Mouse (Mus musculus) neural tube, embryonic 14.5 days (tissue): ENCODE measurements around the gene S100a2. TPM values are rescaled to one million over a fixed set of nuclear protein-coding genes. Genes with fewer than 3 reads are reported as not detected.

Experiments used
- ATAC-seq: fragments of 200-750 bp; cut with Nextera tagmentation; 2 replicates; pipeline ENCODE4 v1.8.0; 2017; ENCODE audit warnings: low read depth, mild to moderate bottlenecking, moderate TSS enrichment, moderate library complexity
- H3K27ac ChIP-seq: fragments of 300-500 bp; sonication (generic); 2 replicates; pipeline ENCODE4 v1.5.1; 2014; ENCODE audit warnings: low read depth, mild to moderate bottlenecking, control low read depth, low read length, moderate library complexity, mixed read lengths
- H3K27me3 ChIP-seq: fragments of 300-500 bp; sonication (generic); 2 replicates; pipeline ENCODE4 v1.6.1; 2014; ENCODE audit warnings: low read length; ENCODE audit not compliant: control insufficient read depth, insufficient read depth
- H3K36me3 ChIP-seq: fragments of 300-500 bp; sonication (generic); 2 replicates; pipeline ENCODE4 v1.6.1; 2014; ENCODE audit warnings: low read length, mixed read lengths; ENCODE audit not compliant: control insufficient read depth, insufficient read depth
- H3K4me1 ChIP-seq: fragments of 300-500 bp; sonication (generic); 2 replicates; pipeline ENCODE4 v1.6.1; 2014; ENCODE audit warnings: low read length; ENCODE audit not compliant: control insufficient read depth, insufficient read depth
- H3K4me2 ChIP-seq: fragments of 300-500 bp; sonication (generic); 2 replicates; pipeline ENCODE4 v1.6.1; 2014; ENCODE audit warnings: mild to moderate bottlenecking, low read depth, low read length, control low read depth
- H3K4me3 ChIP-seq: fragments of 300-500 bp; sonication (generic); 2 replicates; pipeline ENCODE4 v1.5.1; 2014; ENCODE audit warnings: low read depth, low read length, control low read depth, mixed read lengths
- H3K9ac ChIP-seq: fragments of 300-500 bp; sonication (generic); replicated peaks from 2 replicates; pipeline ENCODE4 v1.6.1; 2014; ENCODE audit warnings: low read depth, mild to moderate bottlenecking, control low read depth, low read length, mixed read lengths
- H3K9me3 ChIP-seq: fragments of 300-500 bp; sonication (generic); 2 replicates; pipeline ENCODE4 v1.6.1; 2016; ENCODE audit warnings: low read length; ENCODE audit not compliant: control insufficient read depth
- WGBS: fragments of 180-500 bp; shearing (Covaris S2); extraction: QIAGEN DNeasy Blood & Tissue Kit; methylation state at CpG from one replicate; pipeline ENCODE4 v1.1.7; 2014; 5-methylcytosine and 5-hydroxymethylcytosine counted together
- polyA plus RNA-seq: library from polyadenylated mRNA; unstranded; fragments of >200 nt; fragmentation: Nextera tagmentation; extraction: Ambion mirVana; gene quantifications from 2 replicates; pipeline ENCODE4 v1.2.1, GENCODE M21; 2014

S100a2 gene
- polyA plus RNA-seq, result not detected in 2 replicates

DNA sequence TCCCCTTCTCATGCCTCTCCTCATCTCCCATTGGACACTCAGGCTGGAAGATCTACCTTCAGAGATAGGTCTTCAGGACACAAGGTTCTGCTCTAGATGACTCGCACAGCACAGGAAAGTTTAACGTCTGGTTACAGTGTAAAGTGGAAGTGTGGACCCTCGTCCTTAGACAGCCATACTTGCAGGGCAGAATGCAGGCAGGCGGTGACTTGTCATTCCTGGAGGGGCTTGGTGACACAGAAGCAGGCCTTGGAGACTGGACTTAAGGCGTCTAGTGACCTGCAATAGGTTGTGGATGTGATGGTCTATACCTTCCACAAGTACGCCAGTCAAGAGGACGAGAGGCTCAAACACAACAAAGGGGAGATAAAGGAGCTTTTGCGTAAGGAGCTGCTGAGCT lies at the start of gene S100a2:
TSS of gene S100a2 (plus strand) at position 301 of the 400 bp plus-strand sequence.
- H3K4me1 ChIP-seq, result no peaks in the 10 kb centered on the region
- WGBS, result 89% methylated on average over 8 of the region's 8 CpGs

DNA sequence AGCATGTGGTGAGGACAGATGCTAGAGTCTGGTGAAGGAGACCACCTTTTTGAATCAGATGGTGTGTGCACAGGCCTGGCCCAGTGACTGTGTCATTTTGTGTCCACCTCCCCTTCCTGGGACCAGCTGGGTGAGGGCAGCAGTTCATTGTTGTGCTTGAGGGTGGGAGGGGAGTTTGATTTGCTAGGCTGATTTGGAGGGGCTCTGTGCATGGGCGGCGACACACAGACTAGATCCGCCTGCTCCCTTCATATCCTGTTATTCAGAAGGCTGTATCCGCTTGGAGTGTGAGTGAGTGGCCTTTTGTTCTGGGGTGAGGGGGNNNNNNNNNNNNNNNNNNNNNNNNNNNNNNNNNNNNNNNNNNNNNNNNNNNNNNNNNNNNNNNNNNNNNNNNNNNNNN lies 49.1 kb upstream of the S100a2 start:
- H3K9ac ChIP-seq, result no peak overlapping the region
- ATAC-seq, result no peak
- no peak overlapping the region for H3K27ac ChIP-seq
- H3K9me3 ChIP-seq, result no peaks in the 10 kb centered on the region
- no peaks in the 10 kb centered on the region for H3K36me3 ChIP-seq
- 42% methylated on average over 4 of the region's 4 CpGs for WGBS
- H3K4me1 ChIP-seq, result no peaks in the 10 kb centered on the region
- H3K4me3 ChIP-seq, result no peak overlapping the region
- H3K4me2 ChIP-seq, result no peak overlapping the region
- no peaks in the 10 kb centered on the region for H3K27me3 ChIP-seq

More for the DNA sequence above, at the start of gene S100a2:
- Histone ChIP-seq H3K9me3 (no peaks in the 10 kb centered on the region), H3K27ac (no peak within 1 kb of the TSS), H3K4me3 (no peak within 1 kb of the TSS), H3K36me3 (no peaks in the 10 kb centered on the region), H3K9ac (no peak within 1 kb of the TSS), H3K4me2 (no peak within 1 kb of the TSS), H3K27me3 (no peaks in the 10 kb centered on the region)
- ATAC-seq, result no peak

DNA sequence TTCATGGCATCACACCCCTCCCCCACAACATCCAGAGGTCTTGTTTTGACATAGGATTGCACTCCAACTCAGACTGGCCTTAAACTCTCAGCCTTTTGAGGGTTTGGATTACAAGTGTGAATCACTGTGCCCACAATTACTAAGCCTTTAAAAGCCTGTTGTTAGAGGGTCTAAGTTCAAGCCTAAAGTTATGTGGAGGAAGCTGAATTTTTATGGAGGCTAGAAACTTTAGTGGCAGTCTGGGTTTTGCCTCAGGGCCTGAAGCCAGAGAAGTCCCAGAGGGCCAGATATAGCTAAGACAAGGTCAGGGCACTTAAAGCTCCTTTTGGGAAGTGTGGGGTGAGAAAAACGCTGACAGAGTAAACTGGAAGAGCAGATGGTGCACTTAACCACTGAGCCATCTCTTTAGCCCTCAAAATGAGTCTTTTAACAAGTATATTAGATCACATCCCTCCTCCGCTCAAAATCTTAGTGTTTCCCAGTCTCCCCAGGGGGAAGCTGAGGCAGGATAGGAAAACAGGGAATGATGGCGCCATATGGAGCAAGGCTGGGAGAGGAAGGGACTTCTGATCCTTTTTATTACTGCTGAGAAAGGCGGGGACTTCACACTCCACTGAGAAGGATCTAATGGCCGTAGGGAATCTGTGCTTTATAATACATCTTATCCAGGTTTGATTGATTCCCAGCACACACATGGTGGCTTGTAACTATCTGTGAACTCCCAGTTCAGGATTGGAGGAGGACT lies 40.2 kb upstream of the S100a2 start:
- Histone ChIP-seq H3K9ac (no peak overlapping the region), H3K9me3 (no peaks in the 10 kb centered on the region), H3K4me1 (no peaks in the 10 kb centered on the region), H3K36me3 (no peaks in the 10 kb centered on the region), H3K4me2 (no peak overlapping the region), H3K4me3 (no peak overlapping the region), H3K27me3 (no peaks in the 10 kb centered on the region), H3K27ac (no peak overlapping the region)
- 54% methylated on average over 5 of the region's 5 CpGs for WGBS
- ATAC-seq, result no peak

DNA sequence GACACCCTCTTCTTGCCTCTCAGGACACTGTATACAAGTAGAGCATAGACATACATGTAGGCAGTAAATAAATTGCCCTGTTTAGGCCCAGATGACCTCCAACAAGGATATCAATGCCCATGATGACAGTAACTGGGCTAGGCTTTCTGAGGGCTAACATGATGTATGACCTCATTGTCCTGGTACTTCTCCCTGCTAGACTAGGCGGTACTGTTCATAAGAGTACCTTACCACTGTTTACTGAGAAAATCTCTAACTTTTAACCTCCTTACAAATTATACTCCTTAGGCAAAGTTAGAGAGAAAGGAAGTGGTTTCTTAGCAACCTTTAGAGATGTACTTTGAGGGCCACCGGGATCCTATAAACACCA lies 39.6 kb upstream of the S100a2 start:
- Histone ChIP-seq H3K9me3 (no peaks in the 10 kb centered on the region), H3K36me3 (no peaks in the 10 kb centered on the region), H3K27ac (no peak overlapping the region), H3K9ac (no peak overlapping the region), H3K4me1 (no peaks in the 10 kb centered on the region), H3K27me3 (no peaks in the 10 kb centered on the region), H3K4me3 (no peak overlapping the region), H3K4me2 (no peak overlapping the region)
- 87% methylated on average over 2 of the region's 2 CpGs for WGBS
- ATAC-seq, result no peak

DNA sequence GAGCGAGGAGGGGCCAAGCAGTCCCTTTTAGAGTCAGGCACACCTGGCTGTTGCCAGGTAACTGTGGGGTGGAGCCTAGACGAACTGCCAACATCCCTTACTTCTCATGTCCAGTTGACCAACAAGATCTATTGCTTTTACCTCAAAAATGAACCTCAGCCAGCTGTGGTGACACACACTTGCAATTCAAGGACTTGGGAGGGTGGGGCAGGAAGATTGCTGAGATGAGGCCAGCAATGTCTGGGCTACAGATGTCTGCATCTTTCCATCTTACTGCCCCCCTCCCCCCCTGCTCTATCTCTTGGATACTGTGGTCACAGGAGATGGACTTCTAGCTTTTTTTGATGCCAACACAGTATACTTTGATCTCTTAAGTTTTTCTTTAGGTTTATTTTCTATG lies 37.8 kb upstream of the S100a2 start:
- Histone ChIP-seq H3K36me3 (no peaks in the 10 kb centered on the region), H3K4me2 (no peak overlapping the region), H3K9ac (no peak overlapping the region), H3K4me3 (no peak overlapping the region), H3K27ac (no peak overlapping the region), H3K9me3 (no peaks in the 10 kb centered on the region), H3K27me3 (no peaks in the 10 kb centered on the region), H3K4me1 (no peaks in the 10 kb centered on the region)
- ATAC-seq, result no peak
- WGBS, result 91% methylated on average over 2 of the region's 2 CpGs

DNA sequence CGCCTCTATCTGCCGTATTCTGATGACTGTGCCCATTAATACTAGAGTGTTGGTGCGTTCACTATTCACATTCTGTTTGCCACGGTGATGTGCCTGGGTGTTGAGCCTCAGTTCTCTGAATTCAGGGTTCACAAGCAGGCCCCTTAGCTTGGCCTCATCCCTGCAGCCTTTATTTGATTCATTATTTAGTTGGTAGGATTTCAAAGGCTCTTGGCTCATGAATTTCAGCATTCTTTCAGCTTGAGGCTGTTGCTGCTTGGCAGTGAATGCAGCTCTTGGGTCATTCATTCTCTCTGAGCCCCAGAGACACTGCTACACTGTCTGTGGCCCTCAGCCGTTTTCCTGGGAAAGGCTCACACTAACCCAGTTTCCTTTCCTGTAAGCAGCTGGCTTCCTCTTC lies 34.1 kb upstream of the S100a2 start:
- no peak overlapping the region for H3K27ac ChIP-seq
- 35% methylated on average over 5 of the region's 5 CpGs for WGBS
- H3K36me3 ChIP-seq, result no peaks in the 10 kb centered on the region
- no peaks in the 10 kb centered on the region for H3K27me3 ChIP-seq
- no peak overlapping the region for H3K4me3 ChIP-seq
- H3K4me1 ChIP-seq, result no peaks in the 10 kb centered on the region
- H3K9ac ChIP-seq, result no peak overlapping the region
- no peak overlapping the region for H3K4me2 ChIP-seq
- peak; percentile 90 for ATAC-seq
- no peaks in the 10 kb centered on the region for H3K9me3 ChIP-seq

DNA sequence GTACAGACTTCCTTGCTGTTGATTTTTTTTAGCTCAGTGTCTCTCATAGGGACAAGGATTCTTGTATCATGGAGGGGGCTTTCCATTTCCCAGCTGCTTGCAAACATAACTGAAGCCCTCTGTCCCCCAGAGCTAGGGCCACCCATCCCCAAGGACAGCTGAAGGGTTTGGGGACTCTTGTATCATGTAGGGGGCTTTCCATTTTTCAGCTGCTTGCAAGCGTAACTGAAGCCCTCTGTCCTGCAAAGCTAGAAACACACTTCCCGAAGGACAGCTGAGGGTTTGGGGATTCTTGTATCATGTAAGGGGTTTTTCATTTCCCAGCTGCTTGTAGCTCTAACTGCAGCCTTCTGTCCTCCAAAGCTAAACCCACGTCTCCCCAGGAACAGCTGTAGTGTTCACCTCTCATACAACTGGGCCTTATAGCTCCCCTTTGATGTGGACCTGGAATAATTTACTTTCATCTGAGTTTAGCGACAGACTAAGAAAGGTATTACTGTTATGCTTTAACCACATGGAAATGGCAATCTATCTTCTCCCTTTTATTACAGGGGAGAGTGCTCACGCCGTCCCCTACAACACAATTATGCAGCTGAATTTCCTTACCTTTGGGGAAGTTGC lies 29.9 kb upstream of the S100a2 start, which contains the start of gene S100a3:
TSS of gene S100a3 (plus strand) at position 571 of the 621 bp plus-strand sequence.
- Histone ChIP-seq H3K27me3 (no peaks in the 10 kb centered on the region), H3K4me3 (no peak within 1 kb of the TSS), H3K9me3 (no peaks in the 10 kb centered on the region), H3K9ac (no peak within 1 kb of the TSS), H3K4me2 (no peak within 1 kb of the TSS), H3K4me1 (no peaks in the 10 kb centered on the region), H3K27ac (no peak within 1 kb of the TSS), H3K36me3 (no peaks in the 10 kb centered on the region)
- 83% methylated on average over 6 of the region's 6 CpGs for WGBS
- ATAC-seq, result no peak

DNA sequence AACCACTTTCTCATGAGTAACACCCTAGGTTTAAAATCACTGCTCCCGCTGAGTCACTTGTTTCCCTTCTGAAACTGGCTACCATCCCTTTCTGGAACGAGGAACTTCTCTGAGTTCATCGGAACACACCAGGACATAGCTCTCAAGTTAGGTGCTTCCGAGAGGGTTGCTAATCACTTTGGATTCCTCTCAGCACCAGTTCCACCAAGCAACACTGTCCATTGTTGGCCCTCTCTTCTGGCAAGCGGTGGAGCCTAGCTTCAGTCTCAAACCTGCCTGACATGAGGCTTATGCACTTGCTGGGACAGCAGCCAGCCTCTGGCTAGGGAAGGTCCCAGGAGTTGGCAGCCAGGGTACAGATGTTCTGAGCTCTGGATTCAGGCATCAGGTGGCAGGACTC lies 15.4 kb upstream of the S100a2 start:
- ATAC-seq, result no peak
- no peak overlapping the region for H3K4me3 ChIP-seq
- H3K36me3 ChIP-seq, result no peaks in the 10 kb centered on the region
- no peak overlapping the region for H3K27ac ChIP-seq
- H3K4me1 ChIP-seq, result no peaks in the 10 kb centered on the region
- WGBS, result 89% methylated on average over 5 of the region's 5 CpGs
- no peaks in the 10 kb centered on the region for H3K27me3 ChIP-seq
- H3K9ac ChIP-seq, result no peak overlapping the region
- H3K9me3 ChIP-seq, result no peaks in the 10 kb centered on the region
- H3K4me2 ChIP-seq, result no peak overlapping the region

DNA sequence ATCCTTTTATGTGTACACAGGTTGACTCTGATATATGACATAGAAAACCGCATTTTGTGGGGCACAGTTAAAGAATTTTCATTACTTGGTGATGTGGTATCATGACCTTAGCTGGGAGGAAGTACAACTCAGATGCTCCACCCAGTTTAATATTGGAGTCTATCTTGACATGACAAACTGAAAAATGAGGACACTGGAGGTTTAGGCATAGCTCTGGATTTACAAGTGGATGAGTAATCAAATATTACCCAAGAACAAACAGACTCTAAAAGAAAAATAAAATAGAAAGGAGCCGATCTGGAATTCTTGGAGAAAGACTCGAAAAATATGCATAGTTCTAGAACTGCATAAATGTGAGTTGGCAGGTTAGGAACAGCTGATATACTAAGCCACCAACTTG lies 14.7 kb upstream of the S100a2 start:
- Histone ChIP-seq H3K4me3 (no peak overlapping the region), H3K27ac (no peak overlapping the region)
- WGBS, result 81% methylated on average over 3 of the region's 3 CpGs

More for the DNA sequence above, 14.7 kb upstream of the S100a2 start:
- Histone ChIP-seq H3K4me1 (no peaks in the 10 kb centered on the region), H3K36me3 (no peaks in the 10 kb centered on the region), H3K27me3 (no peaks in the 10 kb centered on the region), H3K9ac (no peak overlapping the region), H3K9me3 (no peaks in the 10 kb centered on the region), H3K4me2 (no peak overlapping the region)
- no peak for ATAC-seq
